In genomic region chr12:16882442-16882841, GRCm38 (mm10) we compare ENCODE assay signal across 22 mouse cellular contexts. TPM values are rescaled to one million over a fixed set of nuclear protein-coding genes. Genes with fewer than 3 reads are reported as not detected.
DNase-seq lines count a peak whose midpoint lies in the region; ATAC-seq and TF ChIP-seq lines count a peak whose summit lies in the region.
"Had no signal": no experiment of that assay in that cellular context is flagged by ENCODE, and none has a peak within 500 bp of the region (broad histone marks: within the 10 kb centered on the region; RNA-seq: fewer than 3 reads in every experiment).

No protein-coding gene starts in this region.

- TF ChIP-seq CTCF in heart, adult 2 months (IDR thresholded peaks at IDR 0.05): no peak

- peak; percentile 40; the same call in 1 of the 2 replicates for ATAC-seq in intestine, embryonic 15.5 days
- peak; percentile 47 for ATAC-seq in intestine, embryonic 16.5 days
- ATAC-seq in erythroid progenitor cell, adult 5-6 weeks (replicated peaks; ENCODE audit: low FRiP score, poor library complexity, severe bottlenecking): no peak
- ATAC-seq: activated CD4-positive, CD25-positive, alpha-beta regulatory T cell, adult 4 months; forebrain, embryonic 16.5 days; hindbrain, postnatal 0 days; inflammation-experienced regulatory T-cells, adult 6 months had no signal

- H3K9ac ChIP-seq in heart, adult 2 months (ENCODE audit: low read depth, low read length): no peak overlapping the region
- H3K9ac ChIP-seq in intestine, embryonic 15.5 days: no peak overlapping the region
- no peak overlapping the region for H3K9ac ChIP-seq in intestine, embryonic 16.5 days (ENCODE audit: low read depth, low read length)
- H3K9ac ChIP-seq: embryonic facial prominence, embryonic 12.5 days; embryonic facial prominence, embryonic 15.5 days; forebrain, embryonic 12.5 days; heart, embryonic 13.5 days; hindbrain, embryonic 14.5 days had no signal

- DNase-seq in heart, adult 11 months: peak; percentile 85
- DNase-seq in heart, adult 2 months: no peak
- DNase-seq in B cell, adult 2 months: no peak
- DNase-seq: cerebellum, adult 11 months; cerebellum, adult 2 months; cerebellum, adult 9-11 months; cerebellum, postnatal 25 days; heart, postnatal 14 days; heart, postnatal 4 days; kidney, adult 18-20 months had no signal

- TF ChIP-seq POLR2A in heart, adult 2 months (IDR thresholded peaks at IDR 0.05; ENCODE audit: insufficient read depth, low read depth, low read length): no peak

- H3K36me3 ChIP-seq in heart, adult 2 months (ENCODE audit: control insufficient read depth, insufficient read depth, low read length): no peaks in the 10 kb centered on the region
- H3K36me3 ChIP-seq in intestine, embryonic 15.5 days: no peaks in the 10 kb centered on the region
- H3K36me3 ChIP-seq in intestine, embryonic 16.5 days (ENCODE audit: control insufficient read depth, insufficient read depth, low read length): no peaks in the 10 kb centered on the region
- H3K36me3 ChIP-seq: embryonic facial prominence, embryonic 12.5 days; embryonic facial prominence, embryonic 15.5 days; forebrain, embryonic 12.5 days; heart, embryonic 13.5 days had no signal

- no peaks in the 10 kb centered on the region for H3K27me3 ChIP-seq in heart, adult 2 months (ENCODE audit: control insufficient read depth, insufficient read depth, low read length)
- no peaks in the 10 kb centered on the region for H3K27me3 ChIP-seq in intestine, embryonic 15.5 days (replicated peaks)
- no peaks in the 10 kb centered on the region for H3K27me3 ChIP-seq in intestine, embryonic 16.5 days (replicated peaks; ENCODE audit: control insufficient read depth, insufficient read depth, low read length)
- H3K27me3 ChIP-seq: embryonic facial prominence, embryonic 12.5 days; embryonic facial prominence, embryonic 15.5 days; forebrain, embryonic 12.5 days; heart, embryonic 13.5 days had no signal

- no peak overlapping the region for H3K4me2 ChIP-seq in intestine, embryonic 15.5 days (replicated peaks)
- no peak overlapping the region for H3K4me2 ChIP-seq in intestine, embryonic 16.5 days (ENCODE audit: low read depth, low read length)
- H3K4me2 ChIP-seq: embryonic facial prominence, embryonic 12.5 days; embryonic facial prominence, embryonic 15.5 days; forebrain, embryonic 12.5 days; heart, embryonic 13.5 days; hindbrain, embryonic 14.5 days had no signal

- no peaks in the 10 kb centered on the region for H3K79me2 ChIP-seq in heart, adult 2 months (replicated peaks; ENCODE audit: control insufficient read depth, insufficient read depth, low read length)

- intact Hi-C loops in heart, adult 2 months (cut with DNase I): no loop called here

- H3K4me1 ChIP-seq in heart, adult 2 months (ENCODE audit: control insufficient read depth, insufficient read depth, low read length): peaks cover 5% of the 10 kb centered on the region
- no peaks in the 10 kb centered on the region for H3K4me1 ChIP-seq in intestine, embryonic 15.5 days (replicated peaks)
- 0 out of 2 replicates have a peak, but pooled peaks cover 4% of the 10 kb centered on the region for H3K4me1 ChIP-seq in intestine, embryonic 16.5 days (ENCODE audit: control insufficient read depth, insufficient read depth, low read length)
- H3K4me1 ChIP-seq: embryonic facial prominence, embryonic 12.5 days; forebrain, embryonic 12.5 days had no signal

- no peak overlapping the region for H3K4me3 ChIP-seq in heart, adult 2 months
- H3K4me3 ChIP-seq in intestine, embryonic 15.5 days (replicated peaks): no peak overlapping the region
- no peak overlapping the region for H3K4me3 ChIP-seq in intestine, embryonic 16.5 days (ENCODE audit: low read length)
- H3K4me3 ChIP-seq: embryonic facial prominence, embryonic 12.5 days; embryonic facial prominence, embryonic 15.5 days; forebrain, embryonic 12.5 days; heart, embryonic 13.5 days had no signal

- TF ChIP-seq EP300 in heart, adult 2 months (IDR thresholded peaks at IDR 0.05; ENCODE audit: insufficient read depth, low read depth, low read length): no peak

- no peaks in the 10 kb centered on the region for H3K9me3 ChIP-seq in intestine, embryonic 15.5 days
- H3K9me3 ChIP-seq in intestine, embryonic 16.5 days (ENCODE audit: control insufficient read depth, low read length): no peaks in the 10 kb centered on the region
- H3K9me3 ChIP-seq: embryonic facial prominence, embryonic 12.5 days; embryonic facial prominence, embryonic 15.5 days; forebrain, embryonic 12.5 days; heart, embryonic 13.5 days had no signal

- 89% methylated on average over 3 of the region's 3 CpGs for WGBS in heart, adult 2 months
- WGBS in intestine, embryonic 15.5 days: 63% methylated on average over 3 of the region's 3 CpGs
- WGBS in intestine, embryonic 16.5 days: 56% methylated on average over 3 of the region's 3 CpGs

- no peak overlapping the region for H3K27ac ChIP-seq in heart, adult 2 months
- H3K27ac ChIP-seq in intestine, embryonic 15.5 days: no peak overlapping the region
- no peak overlapping the region for H3K27ac ChIP-seq in intestine, embryonic 16.5 days (ENCODE audit: low read length)
- H3K27ac ChIP-seq: embryonic facial prominence, embryonic 12.5 days; embryonic facial prominence, embryonic 15.5 days; forebrain, embryonic 12.5 days; heart, embryonic 13.5 days; hindbrain, embryonic 14.5 days; hindbrain, postnatal 0 days had no signal

RNA-seq across cellular contexts. Expression of gene Rock2, which starts 12.3 kb away (rescaled TPM):
- 10 to 100 TPM; 78.0 to 80.2 TPM for total RNA-seq in heart, adult 2 months (2021)
- polyA plus RNA-seq in heart, adult 2 months (2012; rRNA removed): 11.2 and 27.6 TPM in 2 replicates
- polyA plus RNA-seq in intestine, embryonic 15.5 days (2015; fragmentation: Nextera tagmentation; extraction: Ambion mirVana): 17.9 and 19.7 TPM in 2 replicates
- polyA plus RNA-seq in intestine, embryonic 16.5 days (2015; fragmentation: Nextera tagmentation; extraction: Ambion mirVana): 10.9 TPM in 2 replicates
- total RNA-seq in erythroid progenitor cell, adult 5-6 weeks (2015; ENCODE audit: low replicate concordance): 51.9 and 55.8 TPM in 2 replicates
- total RNA-seq in erythroid progenitor cell, adult 5-6 weeks (2017; ENCODE audit: low replicate concordance): 57.9 and 73.0 TPM in 2 replicates
